8 mouse cellular contexts compared by ENCODE assay signal in genomic region chr11:57962382-57963285, GRCm38 (mm10). TPM values are rescaled to one million over a fixed set of nuclear protein-coding genes. Genes with fewer than 3 reads are reported as not detected.
DNase-seq lines count a peak whose midpoint lies in the region; ATAC-seq and TF ChIP-seq lines count a peak whose summit lies in the region.

No protein-coding gene starts in this region.

- TF ChIP-seq POLR2A in ES-Bruce4 (IDR thresholded peaks at IDR 0.05; ENCODE audit: insufficient read depth, low read length) = peak; percentile 4

- peak overlapping the region; percentile 74 for H3K27ac ChIP-seq in ES-Bruce4 (ENCODE audit: insufficient read depth, low read length)
- H3K27ac ChIP-seq in forebrain, embryonic 12.5 days = peak overlapping the region; percentile 86
- peak overlapping the region; percentile 74 for H3K27ac ChIP-seq in heart, postnatal 0 days (ENCODE audit: low read depth)
- H3K27ac ChIP-seq in liver, embryonic 15.5 days (replicated peaks) = peak overlapping the region; percentile 88
- H3K27ac ChIP-seq in neural tube, embryonic 11.5 days (ENCODE audit: low read depth, low read length) = peak overlapping the region; percentile 72
- peak overlapping the region; percentile 86 for H3K27ac ChIP-seq in stomach, embryonic 16.5 days (ENCODE audit: low read length)

- H3K36me3 ChIP-seq in ES-Bruce4 (ENCODE audit: control insufficient read depth, insufficient read depth, low read length, poor library complexity, severe bottlenecking) = no peaks in the 10 kb centered on the region
- H3K36me3 ChIP-seq in forebrain, embryonic 12.5 days (replicated peaks) = no peaks in the 10 kb centered on the region
- H3K36me3 ChIP-seq in heart, postnatal 0 days (replicated peaks; ENCODE audit: control insufficient read depth, insufficient read depth, low read length) = no peaks in the 10 kb centered on the region
- no peaks in the 10 kb centered on the region for H3K36me3 ChIP-seq in liver, embryonic 15.5 days (replicated peaks)
- no peaks in the 10 kb centered on the region for H3K36me3 ChIP-seq in neural tube, embryonic 11.5 days (ENCODE audit: control insufficient read depth, insufficient read depth, low read length)
- H3K36me3 ChIP-seq in stomach, embryonic 16.5 days (ENCODE audit: control insufficient read depth, insufficient read depth, low read length) = no peaks in the 10 kb centered on the region

- WGBS in forebrain, embryonic 12.5 days = under 1% methylated on average over 40 of the region's 40 CpGs
- under 1% methylated on average over 40 of the region's 40 CpGs for WGBS in heart, postnatal 0 days
- under 1% methylated on average over 40 of the region's 40 CpGs for WGBS in liver, embryonic 15.5 days (ENCODE audit: insufficient replicate concordance)
- under 1% methylated on average over 40 of the region's 40 CpGs for WGBS in neural tube, embryonic 11.5 days
- 1% methylated on average over 40 of the region's 40 CpGs for WGBS in stomach, embryonic 16.5 days

- TF ChIP-seq CTCF in ES-Bruce4 (IDR thresholded peaks at IDR 0.05; ENCODE audit: low read depth, low read length) = no peak
- no peak for TF ChIP-seq CTCF in heart, postnatal 0 days (IDR thresholded peaks at IDR 0.05; ENCODE audit: low read depth)

- DNase-seq in c-Kit-positive CD71-positive TER-119-positive erythroid progenitor cells, embryonic 14.5 days (ENCODE audit: low spot score) = peak; percentile 82
- DNase-seq in heart, postnatal 0 days (ENCODE audit: low spot score) = peak; percentile 82
- peak; percentile 83 to 90 for DNase-seq in kidney, postnatal 36 days
- DNase-seq in neural tube, embryonic 11.5 days (ENCODE audit: low spot score) = peak; percentile 90

- H3K9ac ChIP-seq in ES-Bruce4 (ENCODE audit: low read depth, poor library complexity, severe bottlenecking) = peak overlapping the region; percentile 35
- peak overlapping the region; percentile 76 for H3K9ac ChIP-seq in forebrain, embryonic 12.5 days
- peak overlapping the region; percentile 74 for H3K9ac ChIP-seq in heart, postnatal 0 days (replicated peaks; ENCODE audit: low read depth, low read length)
- H3K9ac ChIP-seq in liver, embryonic 15.5 days = peak overlapping the region; percentile 77
- peak overlapping the region; percentile 83 for H3K9ac ChIP-seq in neural tube, embryonic 11.5 days (ENCODE audit: low read length)
- peak overlapping the region; percentile 82 for H3K9ac ChIP-seq in stomach, embryonic 16.5 days (ENCODE audit: low read length)

- peak; percentile 97 for ATAC-seq in forebrain, embryonic 12.5 days (ENCODE audit: low FRiP score)
- ATAC-seq in heart, postnatal 0 days (ENCODE audit: insufficient read depth, low read depth) = peak; percentile 90
- ATAC-seq in liver, embryonic 15.5 days (ENCODE audit: insufficient read depth) = peak; percentile 88
- peak; percentile 93 for ATAC-seq in neural tube, embryonic 11.5 days (ENCODE audit: insufficient read depth, low FRiP score, low TSS enrichment)
- peak; percentile 93 for ATAC-seq in stomach, embryonic 16.5 days (ENCODE audit: insufficient read depth, low FRiP score)

- peak; percentile 83; the same call in 1 of the 2 replicates for TF ChIP-seq EP300 in ES-Bruce4 (IDR thresholded peaks at IDR 0.05; ENCODE audit: insufficient read depth, low read depth, low read length)
- no peak for TF ChIP-seq EP300 in heart, postnatal 0 days (IDR thresholded peaks at IDR 0.05; ENCODE audit: low read depth)

- peak overlapping the region; percentile 54 for H3K4me3 ChIP-seq in ES-Bruce4 (ENCODE audit: low read depth, low read length)
- peak overlapping the region; percentile 54 for H3K4me3 ChIP-seq in forebrain, embryonic 12.5 days (replicated peaks)
- peak overlapping the region; percentile 75 for H3K4me3 ChIP-seq in heart, postnatal 0 days (ENCODE audit: low read depth, low read length)
- peak overlapping the region; percentile 73 for H3K4me3 ChIP-seq in liver, embryonic 15.5 days (replicated peaks)
- peak overlapping the region; percentile 50 for H3K4me3 ChIP-seq in neural tube, embryonic 11.5 days (ENCODE audit: low read depth, low read length)
- H3K4me3 ChIP-seq in stomach, embryonic 16.5 days (replicated peaks; ENCODE audit: low read length) = peak overlapping the region; percentile 62

- peaks cover under 1% of the 10 kb centered on the region; the same call in 1 of the 2 replicates for H3K9me3 ChIP-seq in ES-Bruce4 (replicated peaks; ENCODE audit: control insufficient read depth, insufficient read depth, low read length, poor library complexity, severe bottlenecking)
- no peaks in the 10 kb centered on the region for H3K9me3 ChIP-seq in forebrain, embryonic 12.5 days
- H3K9me3 ChIP-seq in heart, postnatal 0 days (replicated peaks; ENCODE audit: control insufficient read depth, low read length) = no peaks in the 10 kb centered on the region
- no peaks in the 10 kb centered on the region for H3K9me3 ChIP-seq in liver, embryonic 15.5 days (replicated peaks)
- H3K9me3 ChIP-seq in neural tube, embryonic 11.5 days (ENCODE audit: control insufficient read depth, low read length) = no peaks in the 10 kb centered on the region
- no peaks in the 10 kb centered on the region for H3K9me3 ChIP-seq in stomach, embryonic 16.5 days (replicated peaks; ENCODE audit: control insufficient read depth, low read length)

- H3K4me1 ChIP-seq in ES-Bruce4 (ENCODE audit: control insufficient read depth, insufficient read depth, low read length) = peaks cover 6% of the 10 kb centered on the region
- peaks cover 8% of the 10 kb centered on the region for H3K4me1 ChIP-seq in forebrain, embryonic 12.5 days
- 0 out of 2 replicates have a peak, but pooled peaks cover 5% of the 10 kb centered on the region for H3K4me1 ChIP-seq in heart, postnatal 0 days (ENCODE audit: control insufficient read depth, insufficient read depth)
- peaks cover 67% of the 10 kb centered on the region for H3K4me1 ChIP-seq in liver, embryonic 15.5 days (replicated peaks)
- H3K4me1 ChIP-seq in neural tube, embryonic 11.5 days (ENCODE audit: control insufficient read depth, insufficient read depth, low read length) = no peaks in the 10 kb centered on the region
- H3K4me1 ChIP-seq in stomach, embryonic 16.5 days (ENCODE audit: control insufficient read depth, insufficient read depth, low read length) = peaks cover 6% of the 10 kb centered on the region; the same call in 1 of the 2 replicates

- no peaks in the 10 kb centered on the region for H3K27me3 ChIP-seq in ES-Bruce4 (ENCODE audit: control insufficient read depth, insufficient read depth, low read length, poor library complexity, severe bottlenecking)
- H3K27me3 ChIP-seq in forebrain, embryonic 12.5 days = no peaks in the 10 kb centered on the region; the same call in 1 of the 2 replicates
- no peaks in the 10 kb centered on the region for H3K27me3 ChIP-seq in heart, postnatal 0 days (ENCODE audit: control insufficient read depth, insufficient read depth, low read length)
- H3K27me3 ChIP-seq in liver, embryonic 15.5 days = no peaks in the 10 kb centered on the region
- H3K27me3 ChIP-seq in neural tube, embryonic 11.5 days (ENCODE audit: control insufficient read depth, insufficient read depth, low read length) = no peaks in the 10 kb centered on the region
- no peaks in the 10 kb centered on the region for H3K27me3 ChIP-seq in stomach, embryonic 16.5 days (ENCODE audit: control insufficient read depth, insufficient read depth, low read length)

- peak overlapping the region; percentile 71 for H3K4me2 ChIP-seq in forebrain, embryonic 12.5 days
- peak overlapping the region; percentile 72 for H3K4me2 ChIP-seq in heart, postnatal 0 days (ENCODE audit: low read depth, low read length)
- H3K4me2 ChIP-seq in liver, embryonic 15.5 days = peak overlapping the region; percentile 94
- peak overlapping the region; percentile 66 for H3K4me2 ChIP-seq in neural tube, embryonic 11.5 days (ENCODE audit: low read depth)
- peak overlapping the region; percentile 73 for H3K4me2 ChIP-seq in stomach, embryonic 16.5 days (ENCODE audit: low read depth, low read length)

RNA-seq across cellular contexts. Expression of gene Larp1, which starts 46.2 kb away (rescaled TPM):
- 164 and 167 TPM in 2 replicates for polyA plus RNA-seq in ES-Bruce4 (2011; ENCODE audit: insufficient read depth, insufficient read length, low read depth, missing spikeins)
- polyA plus RNA-seq in forebrain, embryonic 12.5 days (2016; fragmentation: Nextera tagmentation; extraction: Ambion mirVana) = 16.0 and 17.9 TPM in 2 replicates
- total RNA-seq in heart, postnatal 0 days (2014; rRNA removed; ENCODE audit: low replicate concordance) = 18.2 and 21.8 TPM in 2 replicates
- 6.7 and 8.3 TPM in 2 replicates for polyA plus RNA-seq in heart, postnatal 0 days (2015; fragmentation: Nextera tagmentation; extraction: Ambion mirVana)
- 17.3 and 19.8 TPM in 2 replicates for polyA plus RNA-seq in liver, embryonic 15.5 days (2015; fragmentation: Nextera tagmentation; extraction: Ambion mirVana)
- 19.8 and 22.7 TPM in 2 replicates for polyA plus RNA-seq in neural tube, embryonic 11.5 days (2014; fragmentation: Nextera tagmentation; extraction: Ambion mirVana)
- 21.8 and 22.9 TPM in 2 replicates for polyA plus RNA-seq in stomach, embryonic 16.5 days (2015; fragmentation: Nextera tagmentation; extraction: Ambion mirVana)

Comparison
In these comparisons a context has a peak if more than half of its experiments do, and no peak if none do; other contexts are left out.
1. Peak in every context shown above with its lines: DNase-seq, ATAC-seq, H3K4me3 ChIP-seq and H3K27ac ChIP-seq.